Mouse (Mus musculus): ENCODE results near the gene Rb1.

Gene Rb1

DNA sequence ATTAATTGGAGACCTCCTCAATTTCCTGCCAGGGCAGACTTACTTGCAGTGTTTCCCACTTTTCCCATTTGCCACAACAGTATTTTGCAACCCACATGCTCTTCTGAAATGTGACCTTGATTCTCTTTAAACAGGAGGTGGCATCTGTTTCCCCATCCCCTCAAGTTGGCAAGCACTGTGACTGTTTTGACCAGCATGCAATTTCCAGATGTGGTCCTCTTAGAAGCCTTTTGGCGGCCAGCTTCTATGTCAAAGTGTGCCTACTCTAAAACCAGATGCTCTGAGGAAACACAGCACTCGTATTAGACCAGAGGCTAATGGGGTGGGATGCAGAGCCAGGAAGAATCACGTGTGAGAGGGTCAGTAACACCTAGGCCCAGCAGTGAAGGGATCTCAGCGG is 67.4 kb downstream of the Rb1 start:
- no peak for DNase-seq

DNA sequence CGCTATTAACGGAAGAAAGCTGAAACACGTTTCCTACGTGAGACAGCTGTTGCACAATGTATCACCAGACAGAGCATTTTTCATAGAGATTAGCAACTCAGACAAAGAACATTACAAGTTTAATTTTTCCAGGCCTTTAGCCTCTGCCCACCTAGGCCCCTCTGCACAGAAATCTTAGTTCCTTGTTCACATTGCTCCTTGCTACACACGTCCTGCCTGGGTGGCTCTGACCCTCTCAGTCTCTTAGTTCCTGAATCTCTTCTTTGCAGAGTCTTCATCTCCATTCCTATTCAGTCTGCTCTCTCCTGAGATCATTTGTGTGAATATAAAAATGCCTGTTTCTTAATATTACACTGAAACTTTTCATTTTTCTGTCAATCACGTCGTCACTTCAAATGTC is 68.3 kb downstream of the Rb1 start:
- no peak for DNase-seq

DNA sequence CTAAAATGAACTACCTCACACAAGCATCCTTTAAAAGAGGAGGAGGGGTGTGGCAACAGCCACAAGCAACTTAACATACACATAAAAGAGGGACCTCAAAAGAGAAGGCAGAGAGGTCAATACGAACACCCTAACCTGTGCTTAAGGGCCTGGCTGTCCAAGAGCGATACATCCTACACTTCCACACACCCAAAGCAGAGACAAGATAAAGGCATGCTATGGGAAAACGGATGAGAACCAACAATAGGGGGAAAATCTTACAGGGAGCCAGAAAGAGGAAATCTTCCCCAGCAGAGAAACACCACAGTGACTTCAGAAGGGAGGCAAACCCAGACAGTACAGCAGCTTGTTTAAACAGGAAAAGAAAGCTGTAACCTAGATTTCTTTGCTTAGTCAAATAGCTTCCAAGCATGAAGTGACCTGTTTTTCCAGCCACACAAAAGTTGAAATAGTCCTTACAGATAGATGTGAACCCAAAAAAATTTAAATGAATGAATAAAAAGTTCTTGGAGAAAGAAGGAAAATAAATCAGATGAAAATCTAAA is 70.1 kb downstream of the Rb1 start:
- no peak for DNase-seq

DNA sequence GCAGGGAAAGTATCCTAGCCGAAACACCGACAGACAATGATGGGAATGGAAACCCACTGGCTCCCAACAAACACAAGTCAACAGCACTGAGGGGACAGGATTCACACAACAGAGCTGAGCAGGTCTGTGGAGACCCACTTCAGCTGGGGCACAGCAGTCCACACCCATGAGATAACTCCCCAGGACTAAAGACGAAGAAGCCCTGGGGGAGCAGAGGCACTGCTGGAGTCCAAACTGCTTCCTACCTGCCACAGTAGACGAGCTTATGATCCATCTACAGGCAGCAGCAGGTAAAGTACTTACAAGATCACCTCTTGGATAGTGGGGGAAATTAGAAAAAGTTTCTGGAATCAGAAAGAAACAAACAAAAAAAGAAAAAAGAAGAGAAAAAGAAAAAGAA is 71.2 kb downstream of the Rb1 start:
- DNase-seq: peak; percentile 28

DNA sequence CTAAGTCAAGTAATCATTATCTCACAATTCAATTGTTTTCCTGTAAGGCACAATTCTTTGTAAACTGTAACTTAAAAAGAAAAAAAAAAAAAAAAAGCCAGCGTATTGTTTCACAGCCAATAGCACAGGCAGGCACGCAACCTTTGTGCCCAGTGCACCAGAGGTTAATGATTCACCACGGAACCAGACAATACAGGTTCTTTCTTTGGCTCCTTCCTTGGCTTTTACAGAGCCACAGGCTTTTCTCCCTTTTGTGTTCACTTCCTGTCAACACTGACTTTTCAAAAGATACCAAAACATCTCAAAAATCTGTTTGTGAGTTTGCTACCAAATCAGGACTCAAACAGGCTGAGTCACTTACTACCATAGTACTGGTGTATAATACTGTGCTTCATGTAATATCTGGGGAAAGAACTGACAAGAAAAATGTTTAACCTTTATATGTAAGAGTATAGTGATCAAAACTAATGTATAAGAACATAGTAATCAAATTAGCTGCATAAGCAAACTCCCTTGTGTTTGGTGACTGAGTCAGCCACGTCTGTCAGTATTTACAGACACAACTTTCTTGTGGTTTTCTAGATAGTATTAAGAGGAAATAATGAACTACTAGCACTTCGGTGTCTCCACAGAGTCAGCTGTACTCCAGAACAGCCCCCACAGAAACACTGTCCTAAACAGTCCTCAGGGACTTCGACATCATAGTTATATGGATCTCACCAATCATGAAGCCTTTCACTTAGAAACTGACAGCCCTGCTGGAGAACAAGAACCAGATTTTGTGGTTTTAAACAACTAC is 72.0 kb downstream of the Rb1 start:
- DNase-seq: peak; percentile 66

DNA sequence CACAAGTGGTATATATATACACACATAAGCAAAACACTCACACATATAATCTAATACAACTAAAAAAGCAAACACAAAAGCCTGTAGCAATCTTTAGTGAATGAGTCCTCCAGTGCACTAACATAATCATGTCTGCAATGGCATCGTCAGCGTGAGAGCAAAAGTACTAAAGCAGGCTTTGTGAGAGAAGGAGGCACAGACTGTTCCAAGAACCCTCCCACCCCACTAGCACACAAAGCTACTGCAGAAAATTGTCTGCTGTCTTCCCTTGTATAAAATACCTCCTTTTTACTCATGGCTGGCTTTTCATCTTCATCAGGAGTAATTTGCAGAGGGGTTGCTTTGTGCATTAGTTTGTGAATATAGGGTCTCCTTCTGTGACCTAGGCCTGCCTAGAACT is 73.3 kb downstream of the Rb1 start:
- DNase-seq: no peak

DNA sequence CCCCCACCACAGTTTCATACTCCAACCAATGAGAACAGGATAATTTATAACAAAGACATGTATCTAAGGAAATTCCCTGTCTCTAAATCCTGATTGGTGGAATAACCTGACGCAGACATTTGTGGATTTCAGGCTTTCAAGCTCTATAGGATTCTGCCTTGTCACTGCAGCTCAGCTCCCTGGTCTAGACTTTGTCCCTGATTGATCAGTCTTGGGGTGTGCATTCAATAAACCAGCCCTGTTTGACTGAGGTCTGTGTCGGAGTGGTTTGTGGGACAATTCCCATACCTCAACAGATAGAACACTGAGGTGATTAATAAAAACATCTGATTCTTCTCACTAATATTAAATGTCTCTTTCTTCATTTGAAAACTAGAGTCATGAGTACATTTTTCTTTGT is 75.6 kb downstream of the Rb1 start:
- no peak for DNase-seq

DNA sequence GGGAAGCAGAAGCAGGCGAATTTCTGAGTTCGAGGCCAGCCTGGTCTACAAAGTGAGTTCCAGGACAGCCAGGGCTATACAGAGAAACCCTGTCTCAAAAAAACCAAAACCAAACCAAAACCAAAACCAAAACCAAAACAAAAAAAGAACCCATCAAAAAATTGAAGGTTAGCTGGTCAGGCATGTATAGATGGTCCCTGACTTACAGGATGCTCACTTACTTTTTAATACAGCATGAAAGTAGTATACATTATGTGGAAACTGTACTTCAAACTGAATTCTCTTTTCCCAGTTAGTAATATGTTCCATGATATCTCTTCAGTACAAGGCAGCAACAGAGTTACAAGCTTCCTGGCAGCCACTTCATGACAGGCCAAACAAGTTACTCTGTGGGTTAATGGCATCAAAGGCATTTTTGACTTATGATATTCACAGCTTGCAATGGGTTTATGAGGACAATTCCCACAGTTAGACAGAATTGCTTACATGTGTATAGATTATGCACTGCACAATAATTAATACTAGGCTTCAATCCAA is 81.5 kb downstream of the Rb1 start:
- DNase-seq: no peak

DNA sequence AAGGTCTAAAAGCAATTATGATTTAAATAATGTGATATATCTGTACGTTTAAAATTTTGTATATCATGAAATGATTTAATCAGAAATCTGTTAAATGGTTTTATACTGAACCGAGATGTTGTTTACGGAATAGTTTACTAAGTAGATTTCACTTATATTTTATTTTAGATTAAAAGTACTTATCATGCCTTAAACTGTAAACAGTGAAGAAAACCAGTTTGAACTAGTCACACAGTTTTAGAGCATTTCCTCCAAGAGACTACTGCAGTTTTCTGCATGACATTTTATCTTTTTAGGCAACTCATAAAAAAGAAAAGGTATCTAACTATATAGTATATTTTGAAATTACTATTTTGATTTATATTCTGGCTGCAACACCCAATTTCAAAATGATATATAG is 85.8 kb downstream of the Rb1 start:
- no peak for DNase-seq

DNA sequence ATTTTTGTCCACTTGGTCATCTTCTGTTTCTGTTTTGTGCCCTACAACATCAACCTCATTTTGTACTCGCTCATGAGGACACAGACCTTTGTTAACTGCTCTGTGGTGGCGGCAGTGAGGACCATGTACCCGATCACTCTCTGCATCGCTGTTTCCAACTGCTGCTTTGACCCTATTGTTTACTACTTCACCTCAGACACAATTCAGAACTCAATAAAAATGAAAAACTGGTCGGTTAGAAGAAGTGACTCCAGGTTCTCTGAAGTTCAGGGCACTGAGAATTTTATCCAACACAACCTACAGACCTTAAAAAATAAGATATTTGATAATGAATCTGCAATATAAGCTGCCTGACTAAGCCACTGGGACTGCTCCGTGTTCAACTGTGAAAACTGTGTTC is 86.3 kb downstream of the Rb1 start:
- DNase-seq: peak; percentile 27

DNA sequence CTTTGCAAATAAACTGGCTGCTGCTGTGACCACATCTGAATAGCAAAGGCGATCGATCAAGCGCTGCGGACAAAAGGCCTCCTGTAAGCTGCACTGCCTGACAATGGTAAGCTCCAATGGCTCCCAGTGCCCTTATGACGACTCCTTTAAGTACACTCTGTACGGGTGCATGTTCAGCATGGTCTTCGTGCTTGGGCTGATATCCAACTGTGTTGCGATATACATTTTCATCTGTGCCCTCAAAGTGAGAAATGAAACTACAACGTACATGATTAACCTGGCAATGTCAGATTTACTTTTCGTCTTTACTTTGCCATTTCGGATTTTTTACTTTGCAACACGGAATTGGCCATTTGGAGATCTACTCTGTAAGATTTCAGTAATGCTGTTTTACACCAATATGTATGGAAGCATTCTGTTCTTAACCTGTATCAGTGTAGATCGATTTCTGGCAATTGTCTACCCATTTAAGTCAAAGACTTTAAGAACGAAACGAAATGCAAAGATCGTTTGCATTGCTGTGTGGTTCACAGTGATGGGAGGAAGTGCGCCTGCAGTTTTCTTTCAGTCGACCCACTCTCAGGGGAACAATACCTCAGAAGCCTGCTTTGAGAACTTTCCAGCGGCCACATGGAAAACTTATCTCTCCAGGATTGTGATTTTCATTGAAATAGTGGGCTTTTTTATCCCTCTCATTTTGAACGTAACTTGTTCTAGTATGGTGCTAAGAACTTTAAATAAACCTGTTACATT is 86.9 kb downstream of the Rb1 start:
- peak; percentile 65 for DNase-seq

DNA sequence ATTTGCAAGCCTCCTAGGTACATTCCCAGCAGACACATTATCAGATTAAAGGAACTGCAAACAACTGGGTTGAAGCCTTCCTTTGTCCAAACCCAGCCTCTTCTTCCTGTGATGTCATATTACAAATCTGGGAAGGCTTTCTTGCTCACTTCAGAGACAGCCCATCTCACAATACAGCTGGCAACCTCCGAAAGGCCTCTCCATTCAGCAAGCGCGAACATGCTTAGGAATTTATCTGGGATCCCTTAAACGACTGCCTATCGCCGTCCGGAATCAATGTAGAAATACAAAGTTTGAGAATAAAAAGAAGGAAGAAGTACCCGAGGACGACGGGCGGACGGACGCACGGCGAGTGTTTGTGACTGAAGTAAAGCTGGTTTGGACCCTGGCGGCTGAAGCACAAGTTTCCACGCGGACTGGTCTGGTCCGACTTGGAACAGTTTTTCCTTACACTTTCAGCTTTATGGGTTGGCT is 87.7 kb downstream of the Rb1 start, which contains the start of gene Lpar6:
Lpar6 (plus strand) TSS at position 48 of the 474 bp plus-strand sequence.
- DNase-seq: peak; percentile 74

DNA sequence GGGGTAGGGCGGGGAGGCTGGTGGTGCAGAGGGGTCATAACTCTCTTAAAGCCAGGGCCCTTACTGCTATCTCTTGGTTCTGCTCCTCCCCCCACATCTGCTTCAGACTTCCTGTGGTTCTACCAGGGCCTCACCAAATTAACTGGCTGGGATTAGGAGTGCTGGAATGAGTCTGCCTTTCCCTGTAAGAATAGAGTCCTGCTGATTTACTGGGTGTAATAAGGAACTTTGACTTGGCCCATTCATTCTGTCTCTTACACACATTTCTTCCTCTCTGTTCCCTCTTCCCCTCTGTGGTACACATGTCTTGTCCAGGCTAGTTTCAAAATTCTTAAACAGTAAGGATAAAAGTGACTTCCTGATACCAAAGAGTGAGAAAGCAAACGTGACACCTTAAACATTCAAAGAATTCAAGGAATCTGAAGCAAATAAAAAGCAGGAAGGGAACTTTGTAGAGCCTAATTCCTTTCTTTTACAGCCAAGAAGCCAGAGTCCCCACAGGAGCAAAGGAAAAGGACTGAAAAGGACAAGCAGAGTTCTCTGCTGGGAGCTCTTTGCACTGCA is 91.1 kb downstream of the Rb1 start:
- DNase-seq: no peak

DNA sequence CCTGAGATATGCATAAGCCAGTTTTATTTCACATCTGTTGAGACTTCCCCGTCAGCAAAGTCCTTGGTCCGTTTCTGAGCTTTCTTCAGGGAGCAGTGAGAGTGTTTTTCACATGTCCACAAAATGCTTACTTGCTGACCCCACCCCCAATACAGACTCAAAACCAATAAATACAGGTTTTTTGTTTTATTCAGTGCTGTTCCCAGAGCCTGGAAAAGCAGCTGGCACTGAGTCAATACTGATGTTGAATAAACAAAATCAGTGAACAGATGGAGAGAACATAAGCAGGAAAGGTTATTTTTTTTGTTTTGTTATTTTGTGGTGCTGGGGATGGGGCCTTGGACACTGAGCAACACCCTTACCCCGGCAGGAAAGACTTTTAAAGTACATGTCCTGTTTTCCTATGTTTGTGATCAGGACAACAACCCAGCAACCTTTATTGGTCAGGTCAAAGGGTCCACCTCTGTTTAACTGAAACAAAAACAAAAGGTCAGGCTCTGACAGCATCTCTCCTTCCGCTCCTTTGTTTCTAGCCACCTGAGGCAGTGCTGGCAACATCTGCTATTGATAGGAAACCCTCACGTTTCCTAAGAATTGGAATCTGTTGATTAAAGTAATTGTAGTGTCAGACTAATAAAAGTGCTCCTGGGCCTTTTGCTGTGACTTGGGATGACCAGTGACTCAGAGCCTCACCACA is 94.2 kb downstream of the Rb1 start:
- no peak for DNase-seq

DNA sequence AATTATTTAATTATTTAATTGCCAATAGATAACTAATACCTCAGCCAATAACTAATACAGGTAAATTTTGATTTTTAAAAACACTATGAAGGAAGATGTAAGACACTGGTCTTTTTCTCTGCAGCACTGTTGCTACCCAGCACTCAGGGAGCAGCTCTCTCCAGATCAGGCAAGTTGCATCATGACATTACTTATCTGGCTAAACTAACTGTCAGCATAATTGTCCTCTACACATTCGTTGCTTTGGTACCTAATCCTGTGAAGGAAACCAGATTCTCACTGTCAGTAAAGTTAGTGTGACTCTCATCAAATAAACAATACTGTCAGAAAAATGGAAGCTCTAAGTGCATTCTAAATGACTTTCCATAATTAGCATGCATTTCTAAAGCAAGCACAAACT is 98.8 kb downstream of the Rb1 start:
- no peak for DNase-seq

DNA sequence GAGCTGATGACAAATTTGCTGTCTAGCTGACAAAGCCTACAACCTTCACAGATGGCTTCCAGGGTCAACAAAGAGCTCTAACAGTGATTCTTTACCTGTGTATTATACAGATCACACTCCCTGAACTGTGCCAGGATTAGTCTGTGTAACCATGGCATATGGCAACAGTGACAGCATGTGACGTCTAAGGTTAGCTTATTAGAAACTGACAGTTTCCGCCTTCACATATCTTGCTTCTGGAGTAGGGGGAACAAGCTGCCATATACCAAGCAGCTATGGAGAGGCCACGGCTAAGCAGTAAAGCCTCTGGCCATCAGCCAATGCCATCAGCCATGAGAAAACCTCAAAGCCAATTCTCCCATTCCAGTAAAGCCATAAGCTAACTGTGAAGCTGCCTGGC is 99.3 kb downstream of the Rb1 start:
- DNase-seq: no peak

DNA sequence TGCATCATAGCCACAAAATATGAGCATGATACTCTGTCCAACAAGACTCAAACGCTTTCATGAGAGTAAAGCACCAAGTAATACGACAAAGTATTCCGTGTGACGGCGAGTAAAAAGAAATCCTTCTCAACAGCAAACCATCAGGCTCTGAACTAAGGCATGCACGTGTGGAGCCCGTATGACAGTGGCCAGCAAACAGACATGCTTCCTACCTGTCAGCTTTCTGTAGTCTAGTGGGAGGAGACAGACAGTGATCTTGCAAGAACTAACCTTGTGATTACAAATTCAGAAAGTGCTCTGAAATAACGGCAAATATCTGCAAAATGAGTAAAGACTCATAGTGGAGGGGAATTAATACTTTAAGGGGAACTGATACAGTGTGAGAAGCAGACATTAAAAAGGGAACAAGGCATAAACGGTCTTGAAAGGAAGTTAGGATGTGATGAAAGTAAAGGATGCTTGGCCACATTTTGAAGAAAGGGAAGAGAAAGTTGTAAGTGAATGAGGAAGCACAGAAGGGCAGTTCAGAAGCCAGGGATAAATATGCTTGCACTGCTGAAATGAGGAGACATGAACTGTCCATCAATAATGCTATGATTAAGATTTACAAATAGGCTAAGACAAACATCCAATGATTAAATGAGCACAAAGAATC is 103.2 kb downstream of the Rb1 start:
- no peak for DNase-seq

DNA sequence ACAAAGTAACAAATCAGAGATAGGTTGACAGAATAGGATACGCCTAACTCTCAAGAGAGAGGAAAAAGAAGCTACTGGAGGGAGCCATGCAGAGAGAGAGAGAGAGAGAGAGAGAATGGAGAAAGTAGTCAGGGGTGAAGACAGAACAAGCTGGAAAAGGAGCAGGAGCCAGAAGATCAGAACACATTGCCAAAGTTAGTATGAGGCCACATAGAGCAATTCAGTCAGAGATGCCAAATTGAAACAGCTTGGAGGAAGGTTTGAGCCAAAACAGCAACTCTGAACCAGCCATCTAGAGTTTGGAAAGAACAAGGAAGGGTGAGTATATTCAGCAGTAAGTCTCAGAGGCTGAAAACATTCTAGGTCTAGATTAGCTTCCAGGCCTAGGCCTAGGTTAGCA is 108.6 kb downstream of the Rb1 start:
- DNase-seq: no peak

DNA sequence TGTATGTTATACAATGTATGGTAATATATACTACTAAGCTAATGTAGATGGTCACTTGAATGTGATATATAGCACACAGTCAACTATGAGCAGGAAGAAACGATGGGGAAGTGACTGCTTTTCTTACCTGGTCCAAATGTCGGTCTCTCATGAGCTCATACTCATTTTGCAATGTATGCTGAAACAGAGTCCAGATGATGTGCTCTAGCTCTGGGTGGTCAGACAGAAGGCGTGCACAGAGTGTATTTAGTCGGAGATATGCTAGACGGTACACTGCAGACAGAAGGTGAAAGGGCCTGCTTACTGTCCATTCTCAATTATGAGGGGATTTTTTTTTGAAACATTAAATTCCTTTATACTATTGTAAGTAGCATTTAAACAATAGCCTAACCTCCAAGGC is 114.1 kb downstream of the Rb1 start:
- no peak for DNase-seq

DNA sequence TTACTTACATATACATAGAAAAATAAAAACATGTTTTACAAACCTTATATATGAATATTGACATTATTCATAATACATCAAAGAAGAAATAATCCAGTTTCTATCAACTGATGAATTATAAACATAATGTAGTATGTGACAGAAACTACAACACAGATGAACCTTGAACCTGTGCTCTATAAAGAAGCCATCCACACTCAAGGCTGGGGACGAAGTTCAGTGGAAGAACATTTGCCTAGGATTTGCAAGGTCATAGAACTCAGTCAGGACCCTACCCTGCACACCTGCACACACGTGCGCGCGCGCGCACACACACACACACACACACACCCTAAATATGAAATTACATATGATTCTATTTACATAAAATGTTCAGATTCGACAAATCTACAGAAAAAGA is 115.4 kb downstream of the Rb1 start:
- DNase-seq: no peak

DNA sequence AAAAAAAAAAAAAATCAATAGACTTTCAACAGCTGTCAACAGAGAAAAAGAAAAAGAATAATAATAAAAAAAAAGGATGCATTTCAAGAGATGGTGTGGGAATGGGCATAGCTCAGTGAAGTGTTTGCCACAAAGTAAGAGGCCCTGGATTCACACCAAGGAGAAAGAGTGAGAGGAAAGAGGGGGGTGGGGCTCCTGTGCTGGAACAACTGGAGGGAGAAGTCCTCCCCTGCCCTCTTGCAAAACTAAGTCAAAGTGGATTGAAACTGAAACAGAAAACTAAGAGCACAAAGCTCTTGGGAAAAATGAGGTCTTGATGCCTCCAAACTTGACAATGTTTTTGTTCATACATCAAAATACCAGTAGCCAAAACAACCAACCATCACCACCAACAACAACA is 116.4 kb downstream of the Rb1 start:
- DNase-seq: no peak

DNA sequence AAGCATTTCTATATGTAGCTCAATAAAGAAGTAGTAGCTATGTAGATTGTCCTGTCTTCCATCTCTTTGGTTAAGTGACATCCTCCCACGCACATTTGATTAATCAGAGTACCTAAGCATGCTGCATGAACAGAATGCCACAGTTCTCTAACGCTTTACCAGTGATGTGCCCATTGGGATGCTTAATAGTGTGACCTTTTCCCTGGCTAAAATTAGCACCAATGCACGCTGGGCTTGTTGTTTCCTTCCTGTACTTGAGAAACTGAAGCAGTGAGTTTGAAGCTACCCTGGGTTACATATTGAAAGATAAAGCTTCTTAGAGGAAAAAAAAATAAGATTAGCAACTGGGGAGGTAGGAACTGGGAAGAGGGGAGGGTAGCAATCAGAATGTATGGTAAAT is 121.6 kb downstream of the Rb1 start:
- DNase-seq: no peak

All from kidney, adult 18-20 months (tissue).